Mouse (Mus musculus): ENCODE measurements around the gene Hhipl1.

Hhipl1 gene

GRCm38 (mm10) chr12:108305812-108306794 is at the start of gene Hhipl1:
TSS of gene Hhipl1 (plus strand) at chr12:108306270.
- WGBS: 4% methylated on average over 65 of the region's 67 CpGs

DNA sequence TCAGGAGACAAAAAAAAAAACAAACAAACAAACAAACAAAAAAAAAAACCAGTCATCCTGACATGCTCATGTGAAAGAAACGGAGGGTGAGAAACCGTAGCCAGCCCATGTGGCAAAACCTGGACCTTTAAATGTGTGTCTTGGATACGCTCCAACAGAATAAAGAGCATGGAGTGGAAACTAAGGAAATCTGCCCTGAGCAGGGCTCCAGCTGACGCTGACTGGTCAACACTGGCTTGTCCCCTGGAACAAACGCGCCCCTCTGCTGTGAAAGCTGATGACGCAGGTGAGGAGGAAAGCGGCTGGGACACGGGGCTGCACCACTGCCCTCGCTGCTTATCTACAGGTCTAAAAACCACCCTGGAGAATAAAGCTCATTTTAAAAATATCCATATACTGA is 49.3 kb upstream of the Hhipl1 start:
- 63% methylated on average over 10 of the region's 10 CpGs for WGBS

DNA sequence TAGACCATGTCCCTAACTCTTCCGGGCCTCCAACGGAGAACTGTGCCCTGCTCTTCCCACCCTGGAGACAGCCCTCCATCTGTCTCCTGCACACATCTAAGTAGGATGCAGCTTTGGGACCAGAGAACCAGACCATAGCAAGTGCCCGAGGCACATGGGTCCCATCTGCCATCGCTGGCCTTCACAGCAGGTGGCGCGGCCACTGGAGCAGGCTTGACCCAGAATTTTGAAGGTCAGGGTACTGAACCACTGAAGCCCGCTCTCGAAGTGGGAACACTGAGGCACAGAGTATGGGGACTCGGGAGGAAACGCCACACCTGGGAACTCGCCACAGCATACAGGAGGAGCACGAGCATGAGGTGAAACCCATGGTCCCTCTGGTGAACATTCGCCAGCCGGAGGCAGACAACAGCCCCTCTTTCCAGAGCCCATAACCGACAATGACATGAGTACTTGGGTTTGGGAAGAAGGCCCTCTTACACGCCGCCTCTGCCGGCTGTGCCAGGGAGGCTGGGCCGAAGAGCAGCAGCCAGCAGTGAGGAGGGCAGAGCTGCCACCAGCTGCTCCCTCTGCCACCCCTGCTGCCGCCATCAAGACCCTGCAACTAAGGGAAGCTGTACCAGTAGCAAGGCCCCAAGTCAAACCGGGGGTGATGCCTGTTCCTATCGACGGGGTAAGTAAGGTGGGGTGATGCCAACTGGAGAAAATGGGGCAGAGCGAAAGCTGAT is 46.6 kb upstream of the Hhipl1 start:
- 83% methylated on average over 24 of the region's 24 CpGs for WGBS

DNA sequence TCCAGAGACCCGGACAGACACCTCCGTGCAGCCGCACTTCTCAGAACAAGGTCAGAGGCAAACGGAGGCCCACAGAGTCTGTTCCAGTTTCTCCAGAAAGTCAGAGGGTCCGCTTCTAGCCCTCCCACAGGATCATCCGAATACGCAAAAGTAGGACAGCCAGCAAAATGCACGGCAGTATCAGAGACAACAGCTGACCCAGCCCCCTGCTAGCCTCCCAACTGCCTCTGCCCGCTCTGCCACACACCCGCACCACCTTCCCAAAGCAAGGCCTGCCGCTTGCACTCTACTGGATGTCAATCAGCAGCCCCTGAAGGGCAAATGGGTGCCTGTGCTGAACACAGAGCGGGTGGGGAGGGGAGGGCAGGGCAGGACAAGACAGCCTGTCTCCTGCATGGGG is 45.1 kb upstream of the Hhipl1 start:
- WGBS: 92% methylated on average over 12 of the region's 12 CpGs

DNA sequence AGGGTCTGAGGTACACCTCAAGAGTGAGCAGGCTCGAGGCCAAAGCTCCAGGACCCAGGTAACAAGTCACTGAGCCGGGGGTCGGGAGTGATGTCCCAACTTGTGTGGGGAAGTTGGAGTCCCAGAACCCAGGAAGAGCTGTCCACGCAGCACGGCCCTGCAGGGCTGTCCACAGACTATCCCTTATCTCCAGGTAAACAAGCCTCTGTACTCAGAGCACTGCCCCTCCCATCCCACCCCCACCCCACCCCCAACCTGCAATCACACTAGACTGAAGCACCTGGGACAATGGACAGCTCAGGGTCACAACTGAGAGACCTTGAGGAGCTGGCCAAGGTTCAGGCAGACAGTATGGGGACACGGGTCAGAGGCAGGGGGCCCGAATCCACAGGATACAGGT is 41.2 kb upstream of the Hhipl1 start:
- WGBS: 82% methylated on average over 7 of the region's 7 CpGs

DNA sequence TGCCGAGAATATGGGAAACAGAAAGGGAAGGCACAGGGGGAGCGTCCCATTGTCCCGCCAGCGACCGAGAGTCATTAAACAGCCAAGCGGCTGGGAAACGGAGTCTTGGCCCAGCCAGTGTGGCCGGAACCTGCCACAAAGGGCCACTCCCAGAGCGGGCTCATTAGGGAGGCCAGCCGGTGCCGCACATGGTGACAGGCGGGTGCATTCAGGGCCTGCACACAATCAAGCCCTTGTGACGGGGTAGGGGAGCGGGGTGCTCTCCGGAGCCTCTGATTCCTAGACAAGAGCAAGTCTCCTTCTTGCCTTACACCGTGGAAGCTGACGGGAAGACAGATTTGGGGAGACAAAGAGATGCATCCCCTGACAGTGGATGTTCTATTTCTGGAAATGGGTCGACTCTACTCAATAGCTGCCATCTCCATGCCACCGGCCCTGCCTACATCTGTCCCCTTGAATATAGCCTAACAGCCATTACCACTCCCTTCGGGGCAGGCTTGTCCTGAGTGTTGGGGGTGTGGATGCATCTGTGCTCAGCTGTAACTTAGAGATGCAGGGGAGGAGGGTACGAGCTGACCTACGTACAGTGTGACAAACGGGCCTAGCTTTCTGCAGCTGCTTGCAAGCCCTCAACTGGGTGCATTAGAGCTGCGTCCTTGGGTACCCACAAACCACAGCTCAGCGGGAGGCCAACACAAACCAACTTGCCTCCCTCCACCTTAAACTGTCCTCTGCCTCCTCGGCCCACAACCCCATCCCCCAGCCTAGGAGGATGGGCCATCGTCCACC is 40.0 kb upstream of the Hhipl1 start:
- WGBS: 40% methylated on average over 27 of the region's 27 CpGs

- WGBS: 83% methylated on average over 7 of the region's 7 CpGs
Observed at GRCm38 (mm10) chr12:108267653-108268052, 38.4 kb upstream of the Hhipl1 start.

DNA sequence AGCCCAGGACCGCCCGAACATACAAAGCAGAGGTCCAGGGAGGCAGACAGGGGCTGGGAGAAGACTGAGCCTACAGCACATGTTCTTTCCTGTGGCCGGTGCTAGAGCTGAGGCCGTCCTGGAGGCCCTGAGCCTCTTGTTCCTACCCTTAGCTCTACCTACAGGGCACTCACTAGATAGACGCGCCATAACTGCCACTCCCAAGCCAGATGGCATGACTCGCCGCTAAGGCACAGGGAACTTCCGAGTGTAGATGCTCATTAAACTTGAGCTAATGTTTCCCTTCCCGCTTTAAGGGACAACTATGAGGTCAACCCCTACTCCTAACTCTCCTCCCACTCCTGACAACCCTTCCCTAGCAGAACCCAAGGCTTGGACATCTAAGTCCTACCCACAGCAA is 37.1 kb upstream of the Hhipl1 start:
- WGBS: 94% methylated on average over 10 of the region's 10 CpGs

DNA sequence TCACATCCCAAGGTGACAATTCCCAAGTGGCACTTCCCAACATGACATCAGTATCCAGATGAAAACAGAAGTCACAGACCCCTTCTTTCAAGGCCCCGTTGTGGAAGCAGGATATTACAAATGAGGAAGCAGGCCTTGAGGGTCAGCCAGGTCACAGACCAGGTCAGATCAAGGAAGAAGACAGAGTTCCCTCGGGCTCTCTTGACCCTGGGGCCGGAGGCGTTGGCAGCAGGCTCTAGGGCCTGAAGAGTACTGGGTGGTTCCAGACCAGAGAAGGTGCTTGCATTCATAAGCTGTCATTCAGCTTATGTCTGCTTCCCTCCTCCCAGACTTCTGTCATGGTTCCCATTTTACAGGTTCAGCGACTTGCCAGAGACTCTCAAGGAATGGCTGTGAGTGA is 36.4 kb upstream of the Hhipl1 start:
- 82% methylated on average over 5 of the region's 5 CpGs for WGBS

- 65% methylated on average over 13 of the region's 13 CpGs for WGBS
Observed at GRCm38 (mm10) chr12:108270240-108270919, 35.7 kb upstream of the Hhipl1 start.

DNA sequence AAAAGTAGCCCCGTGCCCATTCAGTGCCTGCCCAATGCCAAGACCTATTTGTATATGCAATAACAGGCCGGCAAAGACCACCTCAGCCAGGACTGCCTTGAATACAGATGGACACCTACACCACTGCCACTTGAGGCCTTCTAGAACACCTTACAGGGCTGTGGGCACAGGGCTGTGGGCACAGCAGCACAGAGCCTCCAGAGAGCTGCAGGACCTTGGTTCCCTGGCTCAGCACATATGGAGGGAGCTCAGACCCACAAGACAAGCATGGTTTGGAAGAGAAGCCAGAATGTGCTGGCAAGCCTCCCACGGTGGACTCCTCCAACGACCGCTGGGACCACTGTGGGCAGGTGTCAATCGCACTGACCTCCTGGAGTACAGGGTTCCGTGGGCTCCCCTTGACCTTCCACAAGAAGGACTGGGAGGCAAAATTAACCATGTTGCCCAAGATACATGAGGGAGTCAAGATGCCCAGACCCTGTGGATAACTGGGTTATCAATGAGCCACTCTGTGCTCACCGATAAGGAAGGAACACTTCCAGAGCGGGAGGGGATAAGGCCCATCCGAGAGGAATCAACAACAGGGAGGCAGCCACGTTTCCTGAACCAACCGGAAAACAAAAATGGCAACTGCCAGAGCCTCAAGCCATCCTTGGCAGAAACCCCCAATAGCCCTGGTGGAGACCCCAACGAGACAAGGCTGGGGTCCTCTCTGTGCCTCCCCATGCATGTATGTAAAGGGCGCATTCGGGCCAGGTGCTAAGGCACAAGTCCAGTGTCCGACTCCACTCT is 34.5 kb upstream of the Hhipl1 start:
- 72% methylated on average over 16 of the region's 16 CpGs for WGBS

- 40% methylated on average over 7 of the region's 7 CpGs for WGBS
Observed at GRCm38 (mm10) chr12:108272143-108272635, 33.9 kb upstream of the Hhipl1 start.

GRCm38 (mm10) chr12:108273466-108274312 is 32.4 kb upstream of the Hhipl1 start:
- WGBS: 15% methylated on average over 21 of the region's 21 CpGs

GRCm38 (mm10) chr12:108274313-108274595 is 31.8 kb upstream of the Hhipl1 start:
- WGBS: 2% methylated on average over 28 of the region's 35 CpGs

DNA sequence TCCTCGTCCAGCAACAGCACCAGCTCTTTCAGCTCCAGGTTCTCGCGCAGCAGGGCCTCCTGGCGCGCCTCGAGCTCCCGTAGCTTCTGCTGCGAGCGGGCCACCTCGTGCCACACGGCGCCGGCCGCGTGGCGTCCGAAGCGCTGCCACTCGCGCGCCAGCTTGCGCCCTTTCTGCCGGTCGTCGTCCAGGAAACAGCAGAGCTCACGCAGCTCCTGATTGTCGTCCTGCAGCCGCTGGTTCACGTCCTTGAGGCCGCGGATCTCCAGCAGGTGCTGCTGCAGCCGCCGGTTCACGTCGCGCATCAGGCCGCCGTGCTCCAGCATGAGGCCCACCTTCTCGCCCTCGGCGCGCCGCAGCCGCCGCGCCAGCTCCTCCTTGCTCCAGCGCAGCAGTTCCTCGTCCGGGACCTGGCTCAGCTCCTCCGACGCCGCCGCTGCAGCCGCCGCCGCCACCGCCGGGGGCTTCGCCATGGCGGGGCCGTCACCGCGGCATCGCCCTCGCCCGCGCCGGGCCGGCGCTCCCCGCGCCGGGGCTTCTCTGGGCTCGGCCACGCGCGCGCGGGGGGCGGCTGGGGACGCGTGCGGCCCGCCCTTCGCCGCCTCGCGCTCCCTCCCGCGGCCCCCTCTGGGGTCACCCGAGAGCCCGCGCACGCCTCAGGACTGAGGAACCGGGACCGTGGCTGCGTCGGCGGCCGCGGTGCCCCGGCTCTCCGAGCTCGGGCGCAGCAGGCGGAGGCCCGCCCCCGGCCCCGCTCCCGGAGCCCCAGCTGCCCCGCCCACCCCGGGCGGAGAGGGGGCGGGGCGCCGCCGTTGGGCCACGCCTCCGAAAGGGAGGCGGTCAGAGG is 31.2 kb upstream of the Hhipl1 start, which contains the start of gene Ccdc85c:
Gene Ccdc85c (minus strand): TSS at position 765 of the 847 bp plus-strand sequence.
- under 1% methylated on average over 112 of the region's 120 CpGs for WGBS

DNA sequence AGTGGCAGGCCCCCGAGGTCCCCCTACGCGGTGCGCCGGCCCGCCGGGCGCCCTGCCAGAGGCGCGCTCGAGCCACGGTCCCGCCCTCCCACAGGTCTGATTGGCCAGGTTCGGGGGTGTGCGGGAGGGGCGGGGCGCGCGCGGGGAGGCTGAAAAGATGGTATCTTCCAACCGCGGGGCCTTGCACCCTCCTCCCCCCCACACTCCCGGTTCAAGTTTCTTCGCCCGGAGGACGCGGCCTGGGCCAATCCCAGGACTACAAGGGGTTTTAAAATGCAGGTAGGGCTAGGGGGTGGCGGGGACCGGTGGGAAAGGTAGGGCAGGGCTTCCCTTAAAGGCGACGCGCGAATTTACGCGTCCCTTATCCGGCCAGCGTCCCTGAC is 30.6 kb upstream of the Hhipl1 start:
- 2% methylated on average over 36 of the region's 37 CpGs for WGBS

DNA sequence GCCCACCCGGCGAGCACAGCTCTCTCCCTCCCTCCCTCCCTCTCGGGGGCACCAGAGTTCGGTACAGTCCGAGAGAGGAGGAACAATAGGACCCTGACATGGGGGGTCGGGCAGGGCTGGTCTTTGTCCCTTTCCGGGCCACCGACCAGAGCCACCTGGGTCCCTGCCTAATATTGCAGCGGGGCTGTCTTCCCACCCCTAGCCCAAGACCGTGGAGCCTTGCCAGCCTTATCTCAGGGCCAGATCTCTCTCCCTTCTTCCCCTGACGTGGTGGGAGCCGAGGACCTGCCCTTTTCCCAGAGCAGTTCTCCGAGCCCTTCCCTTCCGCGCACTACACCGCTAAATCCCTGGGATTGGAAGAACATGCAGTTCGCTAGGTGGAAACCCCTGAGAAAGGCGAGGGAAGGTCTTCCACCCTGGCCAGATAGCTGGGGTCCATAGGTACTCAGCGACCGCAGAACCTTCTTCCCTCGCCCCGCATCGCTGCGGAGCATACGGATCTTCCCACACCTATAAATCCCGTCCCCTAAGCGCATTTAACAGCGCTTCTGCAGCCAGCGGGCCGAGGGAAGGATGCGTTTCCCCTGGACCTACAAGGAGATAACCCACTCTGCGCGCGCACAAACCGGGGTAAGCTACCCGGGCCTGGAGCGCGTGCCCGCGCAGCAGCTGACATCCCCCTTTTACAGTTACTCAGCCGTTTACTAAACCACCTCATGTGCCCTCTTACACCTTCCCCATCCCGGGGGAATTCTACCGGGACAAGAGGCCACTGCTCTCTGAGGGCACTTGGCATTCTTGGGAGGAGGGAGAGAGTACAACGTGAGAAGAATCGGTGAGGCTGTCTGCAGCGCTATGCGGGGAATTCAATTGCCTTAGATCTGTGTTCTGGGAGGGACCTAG is 29.9 kb upstream of the Hhipl1 start:
- WGBS: under 1% methylated on average over 47 of the region's 47 CpGs

All from cerebral cortex, adult 2 months (tissue).